Mouse (Mus musculus) E14TG2a.4 (cell line): ENCODE data around the gene Itga9.

Experiments
- H3K27me3 ChIP-seq: 2 replicates; pipeline ENCODE4 v1.6.1; 2014; ENCODE audit warnings: low read length, control low read depth; ENCODE audit not compliant: insufficient read depth
- H3K36me3 ChIP-seq: 2 replicates; pipeline ENCODE4 v1.6.1; 2014; ENCODE audit warnings: low read length, control low read depth; ENCODE audit not compliant: insufficient read depth
- H3K4me1 ChIP-seq: replicated peaks from 2 replicates; pipeline ENCODE4 v1.6.1; 2014; ENCODE audit warnings: low read depth, low read length, control low read depth
- H3K4me3 ChIP-seq: replicated peaks from 2 replicates; pipeline ENCODE4 v1.5.1; 2014; ENCODE audit warnings: mild to moderate bottlenecking, low read length
- H3K9me3 ChIP-seq: 2 replicates; pipeline ENCODE4 v1.6.1; 2014; ENCODE audit warnings: low read length, control low read depth
- CTCF ChIP-seq: conservative IDR thresholded peaks from 2 replicates; pipeline ENCODE4 v1.5.1; 2014; ENCODE audit warnings: low read length
- NANOG ChIP-seq: IDR thresholded peaks from 2 replicates; pipeline ENCODE4 v1.6.1; 2014; ENCODE audit warnings: borderline replicate concordance, low read length, mixed read lengths
- POU5F1 ChIP-seq: IDR thresholded peaks from 2 replicates; pipeline ENCODE4 v1.6.1; 2014; ENCODE audit warnings: low read length, borderline replicate concordance

Gene Itga9

DNA sequence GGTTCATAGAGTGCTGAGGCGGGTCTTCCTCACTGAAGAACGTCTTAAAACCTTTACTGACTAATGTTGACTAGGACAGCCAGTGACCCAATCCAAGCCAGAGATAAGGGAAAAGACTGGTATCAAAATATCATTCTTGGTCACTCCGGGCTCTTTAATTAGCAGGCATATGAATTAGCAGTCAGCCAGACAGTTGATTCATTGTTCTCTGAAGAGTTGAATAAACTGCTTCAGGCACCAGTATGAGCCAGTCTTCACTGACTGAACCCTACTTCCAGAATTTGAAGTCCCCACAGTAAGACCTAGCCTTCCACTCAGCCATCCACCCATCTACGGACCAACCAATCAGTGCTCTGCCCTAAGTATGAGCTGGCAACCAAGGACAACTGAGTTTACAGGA is 163.9 kb downstream of the Itga9 start:
- Histone ChIP-seq H3K9me3 (no peaks in the 10 kb centered on the region), H3K36me3 (peaks cover 2% of the 10 kb centered on the region; the same call in 1 of the 2 replicates), H3K4me1 (peaks cover 17% of the 10 kb centered on the region), H3K27me3 (no peaks in the 10 kb centered on the region), H3K4me3 (no peak overlapping the region)
- TF ChIP-seq CTCF (no peak), NANOG (no peak), POU5F1 (no peak)

DNA sequence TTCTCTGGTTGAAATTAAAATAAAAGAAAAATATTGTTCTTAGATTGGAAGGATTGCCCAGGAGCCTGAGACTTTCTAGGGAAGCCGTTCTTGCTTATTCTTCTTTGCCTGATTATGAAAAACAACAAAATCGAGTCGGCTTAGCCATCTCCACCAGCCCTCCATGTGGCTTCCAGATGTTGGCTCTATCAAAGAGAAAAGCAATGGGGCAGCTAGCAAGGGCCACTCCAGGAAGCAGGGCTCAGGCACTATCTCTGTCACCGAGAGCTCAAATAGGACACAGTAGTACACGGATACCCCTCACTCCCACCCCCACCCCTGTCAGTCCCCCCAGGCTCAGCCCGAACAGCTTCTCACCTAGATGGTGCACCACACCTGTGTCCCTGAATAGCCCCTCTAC is 168.2 kb downstream of the Itga9 start:
- Histone ChIP-seq H3K36me3 (peaks cover 9% of the 10 kb centered on the region; the same call in 1 of the 2 replicates), H3K4me1 (peaks cover 6% of the 10 kb centered on the region; the same call in 1 of the 2 replicates), H3K9me3 (peaks cover 1% of the 10 kb centered on the region; the same call in 1 of the 2 replicates), H3K4me3 (no peak overlapping the region), H3K27me3 (no peaks in the 10 kb centered on the region)
- TF ChIP-seq POU5F1 = no peak
- no peak for TF ChIP-seq CTCF
- no peak for TF ChIP-seq NANOG

DNA sequence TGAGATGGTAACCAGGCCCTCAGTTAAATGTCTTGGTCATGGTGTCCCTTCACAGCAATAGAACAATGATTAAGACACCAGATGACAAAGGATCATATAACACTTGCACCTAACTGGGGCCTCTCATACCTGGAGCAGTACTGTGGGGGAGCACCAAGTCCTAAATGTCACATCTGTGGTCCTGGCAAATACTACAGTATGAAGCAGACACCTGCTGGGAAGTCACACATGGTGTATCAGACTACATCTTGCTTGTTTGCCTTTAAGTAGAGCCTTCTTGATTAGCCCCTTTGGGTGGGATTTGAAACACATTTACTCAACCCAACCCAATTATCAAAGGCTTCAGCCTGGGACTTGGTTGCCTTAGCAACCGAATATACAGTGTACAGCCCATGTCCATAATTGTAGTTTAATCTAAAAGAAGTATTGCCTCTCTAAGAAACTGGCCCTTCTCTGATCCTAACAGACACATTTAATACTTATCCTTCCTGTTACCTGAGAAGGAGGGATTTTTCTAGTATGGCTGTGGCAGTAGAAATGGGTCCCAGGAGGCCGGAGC is 170.5 kb downstream of the Itga9 start:
- H3K36me3 ChIP-seq = peaks cover 16% of the 10 kb centered on the region

DNA sequence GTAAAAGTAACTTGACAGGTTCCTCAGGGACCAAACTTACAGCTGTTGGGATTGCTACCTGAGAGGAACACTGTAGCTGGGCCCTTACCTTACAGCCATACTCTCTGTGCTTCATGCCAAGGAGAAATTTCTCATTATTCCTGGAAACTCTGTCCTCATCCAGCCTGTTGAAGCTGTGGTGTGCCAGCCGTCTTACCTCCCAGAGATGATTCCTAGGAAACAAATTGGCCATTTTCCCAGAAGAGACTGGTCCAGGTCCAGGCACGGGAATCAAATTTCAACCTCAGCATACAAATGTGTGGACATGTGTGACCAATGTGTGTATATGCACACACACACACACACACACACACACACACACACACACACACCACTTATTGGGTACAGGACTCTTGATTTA is 172.1 kb downstream of the Itga9 start:
- Histone ChIP-seq H3K4me3 (no peak overlapping the region), H3K36me3 (peaks cover 19% of the 10 kb centered on the region), H3K4me1 (peaks cover 6% of the 10 kb centered on the region; the same call in 1 of the 2 replicates), H3K9me3 (peaks cover 23% of the 10 kb centered on the region), H3K27me3 (no peaks in the 10 kb centered on the region)
- no peak for TF ChIP-seq POU5F1
- no peak for TF ChIP-seq CTCF
- no peak for TF ChIP-seq NANOG

More for the DNA sequence above, 170.5 kb downstream of the Itga9 start:
- no peaks in the 10 kb centered on the region for H3K27me3 ChIP-seq
- TF ChIP-seq NANOG (no peak), POU5F1 (no peak), CTCF (no peak)
- H3K9me3 ChIP-seq = peaks cover 23% of the 10 kb centered on the region
- peaks cover 6% of the 10 kb centered on the region; the same call in 1 of the 2 replicates for H3K4me1 ChIP-seq
- no peak overlapping the region for H3K4me3 ChIP-seq

DNA sequence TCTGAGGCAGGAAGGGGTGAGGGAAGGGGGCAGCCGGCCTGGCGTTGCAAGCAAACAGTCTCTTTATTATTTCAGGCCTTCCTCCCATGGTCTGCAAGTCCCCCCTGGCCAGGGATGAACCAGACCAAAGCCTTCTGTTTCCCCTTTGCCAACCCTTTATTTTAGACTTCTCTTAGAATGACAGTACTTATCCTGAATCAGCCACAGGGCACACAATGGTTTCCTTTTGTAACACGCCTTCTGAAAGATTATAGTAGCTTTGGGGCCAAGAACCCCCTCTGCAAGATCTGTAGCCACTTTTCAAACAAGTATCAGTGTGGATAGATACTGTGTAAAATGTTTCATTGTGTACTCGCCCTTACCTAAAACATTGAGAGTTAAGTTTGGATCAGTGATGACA is 178.1 kb downstream of the Itga9 start:
- TF ChIP-seq CTCF (no peak), NANOG (no peak), POU5F1 (no peak)
- Histone ChIP-seq H3K4me3 (no peak overlapping the region), H3K4me1 (no peaks in the 10 kb centered on the region), H3K27me3 (no peaks in the 10 kb centered on the region), H3K36me3 (peaks cover 13% of the 10 kb centered on the region; the same call in 1 of the 2 replicates), H3K9me3 (peaks cover 23% of the 10 kb centered on the region)

DNA sequence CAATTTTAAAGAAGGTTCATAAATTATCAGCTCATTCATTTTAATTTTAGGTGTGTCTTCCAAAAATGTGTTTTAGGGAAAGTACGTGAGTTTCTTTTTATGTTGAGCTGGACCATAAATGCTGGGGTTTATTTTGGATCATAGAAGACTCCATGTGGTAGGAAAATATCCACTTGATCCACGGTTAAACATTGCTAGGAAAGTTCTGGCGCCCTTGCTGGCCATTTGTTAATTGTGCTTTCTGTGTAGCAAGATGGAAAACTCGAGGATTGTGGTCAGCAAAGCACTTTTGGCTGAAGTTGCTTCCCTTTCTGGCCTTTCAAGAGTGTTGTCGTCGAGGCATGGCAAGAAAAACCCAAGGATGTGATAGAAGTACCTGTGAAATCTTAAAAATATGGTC is 179.3 kb downstream of the Itga9 start:
- Histone ChIP-seq H3K4me1 (no peaks in the 10 kb centered on the region), H3K9me3 (peaks cover 11% of the 10 kb centered on the region), H3K27me3 (no peaks in the 10 kb centered on the region), H3K36me3 (peaks cover 9% of the 10 kb centered on the region; the same call in 1 of the 2 replicates), H3K4me3 (no peak overlapping the region)
- no peak for TF ChIP-seq POU5F1
- no peak for TF ChIP-seq NANOG
- TF ChIP-seq CTCF = no peak

DNA sequence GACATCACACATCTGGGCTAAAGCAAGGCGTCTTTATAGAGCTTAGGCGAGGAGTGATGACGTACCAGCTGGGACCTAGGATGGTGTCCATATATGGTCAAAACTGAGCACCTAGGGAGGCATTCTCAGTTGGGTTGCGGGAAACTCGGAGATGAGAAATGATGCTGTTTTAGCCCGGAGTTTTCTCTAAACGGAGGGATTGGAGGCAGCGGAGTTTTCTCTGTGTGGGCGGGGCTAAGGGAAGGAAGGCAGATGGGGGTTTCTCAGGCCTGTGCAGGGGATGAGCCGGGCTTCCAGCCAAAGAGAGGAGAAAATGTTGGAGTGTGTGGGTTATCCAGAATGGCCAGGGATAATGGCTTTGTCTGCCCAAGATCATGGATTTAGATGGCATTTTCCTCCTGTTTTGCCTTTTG is 182.4 kb downstream of the Itga9 start:
- H3K4me1 ChIP-seq = no peaks in the 10 kb centered on the region; the same call in 1 of the 2 replicates
- no peaks in the 10 kb centered on the region for H3K27me3 ChIP-seq
- 0 out of 2 replicates have a peak, but pooled peaks cover under 1% of the 10 kb centered on the region for H3K36me3 ChIP-seq
- H3K4me3 ChIP-seq = no peak overlapping the region
- peaks cover 4% of the 10 kb centered on the region; the same call in 1 of the 2 replicates for H3K9me3 ChIP-seq
- no peak for TF ChIP-seq CTCF
- TF ChIP-seq NANOG = no peak
- no peak for TF ChIP-seq POU5F1

DNA sequence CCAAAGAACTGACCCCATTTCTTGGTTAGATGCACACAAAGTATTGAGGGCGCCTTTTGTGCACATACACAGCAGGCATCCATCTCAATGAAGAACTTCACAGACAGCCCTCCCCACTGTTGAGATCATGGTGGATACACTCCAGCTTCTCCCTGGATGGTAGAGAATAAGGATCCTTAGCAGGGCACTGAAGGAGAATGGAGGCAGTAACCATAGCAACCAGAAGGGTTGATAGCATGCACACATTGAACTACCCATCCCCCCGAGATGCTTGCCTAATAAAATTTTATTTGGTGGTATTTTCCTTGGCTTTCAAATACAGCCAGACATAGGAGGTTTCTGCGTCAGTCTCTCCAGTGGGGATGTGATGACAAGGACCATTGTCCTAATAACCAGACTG is 184.7 kb downstream of the Itga9 start:
- no peaks in the 10 kb centered on the region for H3K27me3 ChIP-seq
- TF ChIP-seq NANOG (no peak), POU5F1 (no peak), CTCF (no peak)
- H3K4me1 ChIP-seq = no peaks in the 10 kb centered on the region; the same call in 1 of the 2 replicates
- no peaks in the 10 kb centered on the region for H3K36me3 ChIP-seq
- H3K9me3 ChIP-seq = peaks cover 4% of the 10 kb centered on the region; the same call in 1 of the 2 replicates
- H3K4me3 ChIP-seq = no peak overlapping the region

DNA sequence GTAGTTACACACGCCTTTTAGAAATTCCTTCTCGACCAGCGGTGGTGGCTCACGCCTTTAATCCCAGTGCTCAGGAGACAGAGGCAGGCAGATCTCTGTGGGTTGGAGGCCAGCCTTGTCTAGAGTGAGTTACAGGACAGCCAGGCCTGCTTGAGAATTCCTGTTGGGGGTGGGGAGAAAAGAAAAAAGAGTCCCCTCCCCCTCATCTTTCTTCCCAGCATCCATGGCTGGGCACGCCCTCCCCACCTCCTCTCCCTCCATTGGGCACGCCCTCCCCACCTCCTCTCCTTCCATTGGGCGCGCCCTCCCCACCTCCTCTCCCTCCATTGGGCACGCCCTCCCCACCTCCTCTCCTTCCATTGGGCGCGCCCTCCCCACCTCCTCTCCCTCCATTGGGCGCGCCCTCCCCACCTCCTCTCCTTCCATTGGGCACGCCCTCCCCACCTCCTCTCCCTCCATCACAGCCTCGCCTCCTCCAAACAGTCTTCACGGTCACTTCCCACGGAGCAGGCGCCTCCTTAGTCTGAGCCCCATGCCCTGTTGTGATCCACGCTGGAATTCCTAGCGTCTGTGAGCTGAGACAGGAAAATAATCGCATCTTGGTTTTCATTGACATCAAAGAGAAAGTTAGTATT is 186.8 kb downstream of the Itga9 start:
- Histone ChIP-seq H3K9me3 (peaks cover 4% of the 10 kb centered on the region; the same call in 1 of the 2 replicates), H3K4me1 (no peaks in the 10 kb centered on the region; the same call in 1 of the 2 replicates), H3K27me3 (no peaks in the 10 kb centered on the region), H3K36me3 (no peaks in the 10 kb centered on the region), H3K4me3 (no peak overlapping the region)
- TF ChIP-seq NANOG (no peak), POU5F1 (no peak), CTCF (no peak)
